Comparison of ENCODE assay signal across 30 mouse cellular contexts in genomic region chr2:117924877-117925276, GRCm38 (mm10).
DNase-seq lines count a peak whose midpoint lies in the region; ATAC-seq and TF ChIP-seq lines count a peak whose summit lies in the region.
"Had no signal": no experiment of that assay in that cellular context is flagged by ENCODE, and none has a peak within 500 bp of the region (broad histone marks: within the 10 kb centered on the region; RNA-seq: fewer than 3 reads in every experiment).

No protein-coding gene starts in this region.

- no peak overlapping the region for H3K9ac ChIP-seq in kidney, embryonic 15.5 days
- no peak overlapping the region for H3K9ac ChIP-seq in embryonic facial prominence, embryonic 14.5 days (ENCODE audit: low read depth, low read length)
- H3K9ac ChIP-seq: embryonic facial prominence, embryonic 15.5 days; heart, embryonic 12.5 days; intestine, embryonic 15.5 days; limb, embryonic 15.5 days; liver, embryonic 13.5 days; neural tube, embryonic 12.5 days had no signal

- H3K4me1 ChIP-seq in kidney, embryonic 15.5 days, result peaks cover 8% of the 10 kb centered on the region; the same call in 1 of the 2 replicates
- peaks cover 7% of the 10 kb centered on the region; the same call in 1 of the 2 replicates for H3K4me1 ChIP-seq in embryonic facial prominence, embryonic 14.5 days (ENCODE audit: control insufficient read depth, insufficient read depth, low read length)
- H3K4me1 ChIP-seq: embryonic facial prominence, embryonic 15.5 days; liver, embryonic 13.5 days; neural tube, embryonic 12.5 days had no signal

- TF ChIP-seq POLR2A in brain, embryonic 14.5 days (IDR thresholded peaks at IDR 0.05; ENCODE audit: borderline replicate concordance, extremely low read depth, insufficient read depth, insufficient read length, poor library complexity, severe bottlenecking), result no peak

- no peaks in the 10 kb centered on the region for H3K36me3 ChIP-seq in kidney, embryonic 15.5 days
- H3K36me3 ChIP-seq in embryonic facial prominence, embryonic 14.5 days (ENCODE audit: control insufficient read depth, insufficient read depth, low read length), result no peaks in the 10 kb centered on the region
- H3K36me3 ChIP-seq: embryonic facial prominence, embryonic 15.5 days; heart, embryonic 12.5 days; intestine, embryonic 15.5 days; limb, embryonic 10.5 days; limb, embryonic 15.5 days; liver, embryonic 13.5 days; neural tube, embryonic 12.5 days had no signal

- H3K4me2 ChIP-seq in kidney, embryonic 15.5 days, result no peak overlapping the region
- no peak overlapping the region for H3K4me2 ChIP-seq in embryonic facial prominence, embryonic 14.5 days (ENCODE audit: low read depth, low read length)
- H3K4me2 ChIP-seq: embryonic facial prominence, embryonic 15.5 days; heart, embryonic 12.5 days; intestine, embryonic 15.5 days; limb, embryonic 15.5 days; liver, embryonic 13.5 days; neural tube, embryonic 12.5 days had no signal

- TF ChIP-seq CTCF in brain, embryonic 14.5 days (IDR thresholded peaks at IDR 0.05; ENCODE audit: borderline replicate concordance, extremely low read depth, insufficient read depth, insufficient read length), result no peak

- 61% methylated on average over 5 of the region's 5 CpGs for WGBS in kidney, embryonic 15.5 days
- WGBS in embryonic facial prominence, embryonic 14.5 days, result 36% methylated on average over 5 of the region's 5 CpGs

- 0 out of 2 replicates have a peak, but pooled peaks have one; percentile 49 for ATAC-seq in kidney, embryonic 15.5 days (replicated peaks; ENCODE audit: low FRiP score)
- peak; percentile 62; the same call in 1 of the 2 replicates for ATAC-seq in embryonic facial prominence, embryonic 14.5 days (ENCODE audit: low read depth)
- ATAC-seq: forebrain, embryonic 16.5 days; hindbrain, embryonic 16.5 days; intestine, embryonic 15.5 days; lung, postnatal 0 days; midbrain, embryonic 16.5 days had no signal

- DNase-seq in embryo, embryonic 10 days (ENCODE audit: low spot score), result peak; percentile 35
- no peak for DNase-seq in embryo, embryonic 9.5 days (ENCODE audit: extremely low spot score)
- DNase-seq in kidney, postnatal 36 days, result no peak
- DNase-seq in brain, embryonic 14.5 days (ENCODE audit: low read depth), result peak; percentile 32
- peak; percentile 22 for DNase-seq in embryonic facial prominence, embryonic 14.5 days (ENCODE audit: low spot score)
- no peak for DNase-seq in frontal cortex, postnatal 36 days (ENCODE audit: low spot score in 2 of 2)
- DNase-seq: adrenal gland, postnatal 10 days; cerebellum, adult 11 months; cerebellum, adult 9-11 months; heart, adult 2 months; heart, postnatal 4 days; kidney, adult 2 months; layer of hippocampus, adult 9-11 months; liver, embryonic 13.5 days; lung, adult 18-20 months had no signal

- H3K27me3 ChIP-seq in kidney, embryonic 15.5 days, result no peaks in the 10 kb centered on the region
- no peaks in the 10 kb centered on the region for H3K27me3 ChIP-seq in embryonic facial prominence, embryonic 14.5 days (replicated peaks; ENCODE audit: control insufficient read depth, insufficient read depth, low read length)
- H3K27me3 ChIP-seq: CH12.LX; embryonic facial prominence, embryonic 15.5 days; heart, embryonic 12.5 days; intestine, embryonic 15.5 days; limb, embryonic 15.5 days; liver, embryonic 13.5 days; neural tube, embryonic 12.5 days had no signal

- H3K9me3 ChIP-seq in kidney, embryonic 15.5 days (replicated peaks), result no peaks in the 10 kb centered on the region
- no peaks in the 10 kb centered on the region for H3K9me3 ChIP-seq in embryonic facial prominence, embryonic 14.5 days (ENCODE audit: control insufficient read depth, low read length)
- H3K9me3 ChIP-seq: embryonic facial prominence, embryonic 15.5 days; heart, embryonic 12.5 days; intestine, embryonic 15.5 days; limb, embryonic 10.5 days; limb, embryonic 15.5 days; liver, embryonic 13.5 days; neural tube, embryonic 12.5 days had no signal

- no peak overlapping the region for H3K4me3 ChIP-seq in kidney, embryonic 15.5 days (replicated peaks)
- no peak overlapping the region for H3K4me3 ChIP-seq in embryonic facial prominence, embryonic 14.5 days (ENCODE audit: low read depth, low read length)
- H3K4me3 ChIP-seq: embryonic facial prominence, embryonic 15.5 days; heart, adult 2 months; heart, embryonic 12.5 days; intestine, embryonic 15.5 days; limb, embryonic 10.5 days; limb, embryonic 15.5 days; liver, embryonic 13.5 days; myocyte; neural tube, embryonic 12.5 days had no signal

- H3K27ac ChIP-seq in kidney, embryonic 15.5 days, result no peak overlapping the region
- H3K27ac ChIP-seq in embryonic facial prominence, embryonic 14.5 days (replicated peaks; ENCODE audit: low read depth, low read length), result no peak overlapping the region
- H3K27ac ChIP-seq: embryonic facial prominence, embryonic 15.5 days; heart, adult 2 months; intestine, embryonic 15.5 days; kidney, postnatal 0 days; limb, embryonic 10.5 days; limb, embryonic 15.5 days; liver, embryonic 13.5 days; macrophage; neural tube, embryonic 12.5 days had no signal

Comparison
In these comparisons a context has a peak if more than half of its experiments do, and no peak if none do; other contexts are left out.
1. DNase-seq: peak in embryo, embryonic 10 days (single experiment), brain, embryonic 14.5 days (single experiment) and embryonic facial prominence, embryonic 14.5 days (single experiment); none in embryo, embryonic 9.5 days (single experiment), kidney, postnatal 36 days (0 of 2) and frontal cortex, postnatal 36 days (0 of 2).